Mouse (Mus musculus): Measurements from ENCODE around the gene Faim.

GRCm38 (mm10) chr9:99009069-99009897 lies 23.1 kb downstream of the Faim start:
- TF ChIP-seq CTCF (IDR thresholded peaks at IDR 0.05; ENCODE audit: low read depth) (no peak), EP300 (optimal IDR thresholded peaks at IDR 0.05) (no peak)

Measured in stomach, postnatal 0 days (tissue).